Mouse (Mus musculus) CD4-positive helper T cell, adult 2 months (primary cell): ENCODE measurements around the gene Calhm3.

Experiments
- DNase-seq: peaks from one replicate; pipeline ENCODE4 v3.0.0-alpha.2; 2012; ENCODE audit warnings: low read depth, missing footprints, low spot score

Calhm3 gene

GRCm38 (mm10) chr19:47121054-47121453, 36.5 kb downstream of the Calhm3 start:
- DNase-seq = peak; percentile 43

- DNase-seq = no peak
These were observed 38.9 kb downstream of the Calhm3 start for GRCm38 (mm10) chr19:47118634-47119033.

GRCm38 (mm10) chr19:47104641-47105271, 52.8 kb downstream of the Calhm3 start:
- no peak for DNase-seq
